Mouse (Mus musculus) stomach, postnatal 0 days (tissue): Measurements from ENCODE around the gene Cep162. TPM values are rescaled to one million over a fixed set of nuclear protein-coding genes. Genes with fewer than 3 reads are reported as not detected.

ENCODE experiments used
- ATAC-seq: fragments of 200-750 bp; cut with Nextera tagmentation; 2 replicates; pipeline ENCODE4 v1.8.0; 2017; ENCODE audit not compliant: low FRiP score, low TSS enrichment
- DNase-seq: peaks from one replicate; pipeline ENCODE4 v3.0.0-alpha.2; 2016; ENCODE audit warnings: low spot score
- H3K27ac ChIP-seq: fragments of 300-500 bp; sonication (generic); replicated peaks from 2 replicates; pipeline ENCODE4 v1.5.1; 2014; ENCODE audit warnings: mild to moderate bottlenecking, control low read depth
- H3K27me3 ChIP-seq: fragments of 300-500 bp; sonication (generic); 2 replicates; pipeline ENCODE4 v1.6.1; 2014; ENCODE audit warnings: low read length; ENCODE audit not compliant: control insufficient read depth, insufficient read depth
- H3K36me3 ChIP-seq: fragments of 300-500 bp; sonication (generic); 2 replicates; pipeline ENCODE4 v1.6.1; 2014; ENCODE audit warnings: low read length, mixed read lengths; ENCODE audit not compliant: control insufficient read depth, insufficient read depth
- H3K4me1 ChIP-seq: fragments of 300-500 bp; sonication (generic); replicated peaks from 2 replicates; pipeline ENCODE4 v1.6.1; 2014; ENCODE audit warnings: antibody characterized with exemption; ENCODE audit not compliant: control insufficient read depth, insufficient read depth
- H3K4me2 ChIP-seq: fragments of 300-500 bp; sonication (generic); replicated peaks from 2 replicates; pipeline ENCODE4 v1.6.1; 2014; ENCODE audit warnings: low read depth, mild to moderate bottlenecking, control low read depth, moderate library complexity
- H3K4me3 ChIP-seq: fragments of 300-500 bp; sonication (generic); 2 replicates; pipeline ENCODE4 v1.5.1; 2014; ENCODE audit warnings: low read depth, low read length, control low read depth
- H3K9ac ChIP-seq: fragments of 300-500 bp; sonication (generic); 2 replicates; pipeline ENCODE4 v1.6.1; 2014; ENCODE audit warnings: mild to moderate bottlenecking, low read length, control low read depth, mixed read lengths
- H3K9me3 ChIP-seq: fragments of 300-500 bp; sonication (generic); 2 replicates; pipeline ENCODE4 v1.6.1; 2016; ENCODE audit warnings: low read length; ENCODE audit not compliant: control insufficient read depth
- CTCF ChIP-seq: IDR thresholded peaks from 2 replicates; pipeline ENCODE4 v1.5.1; 2016; ENCODE audit warnings: antibody characterized with exemption, low read depth, mild to moderate bottlenecking, moderate library complexity
- EP300 ChIP-seq: optimal IDR thresholded peaks from 2 replicates; pipeline ENCODE3; 2016; ENCODE audit warnings: antibody characterized with exemption
- WGBS: fragments of 180-500 bp; shearing (Covaris S2); extraction: QIAGEN DNeasy Blood & Tissue Kit; methylation state at CpG from one replicate; pipeline ENCODE4 v1.1.7; 2014; 5-methylcytosine and 5-hydroxymethylcytosine counted together
- polyA plus RNA-seq: library from polyadenylated mRNA; unstranded; fragments of >200 nt; fragmentation: Nextera tagmentation; extraction: Ambion mirVana; gene quantifications from 2 replicates; pipeline ENCODE4 v1.2.1, GENCODE M21; 2015

Gene Cep162
- 1.6 and 1.8 TPM in 2 replicates for polyA plus RNA-seq

DNA sequence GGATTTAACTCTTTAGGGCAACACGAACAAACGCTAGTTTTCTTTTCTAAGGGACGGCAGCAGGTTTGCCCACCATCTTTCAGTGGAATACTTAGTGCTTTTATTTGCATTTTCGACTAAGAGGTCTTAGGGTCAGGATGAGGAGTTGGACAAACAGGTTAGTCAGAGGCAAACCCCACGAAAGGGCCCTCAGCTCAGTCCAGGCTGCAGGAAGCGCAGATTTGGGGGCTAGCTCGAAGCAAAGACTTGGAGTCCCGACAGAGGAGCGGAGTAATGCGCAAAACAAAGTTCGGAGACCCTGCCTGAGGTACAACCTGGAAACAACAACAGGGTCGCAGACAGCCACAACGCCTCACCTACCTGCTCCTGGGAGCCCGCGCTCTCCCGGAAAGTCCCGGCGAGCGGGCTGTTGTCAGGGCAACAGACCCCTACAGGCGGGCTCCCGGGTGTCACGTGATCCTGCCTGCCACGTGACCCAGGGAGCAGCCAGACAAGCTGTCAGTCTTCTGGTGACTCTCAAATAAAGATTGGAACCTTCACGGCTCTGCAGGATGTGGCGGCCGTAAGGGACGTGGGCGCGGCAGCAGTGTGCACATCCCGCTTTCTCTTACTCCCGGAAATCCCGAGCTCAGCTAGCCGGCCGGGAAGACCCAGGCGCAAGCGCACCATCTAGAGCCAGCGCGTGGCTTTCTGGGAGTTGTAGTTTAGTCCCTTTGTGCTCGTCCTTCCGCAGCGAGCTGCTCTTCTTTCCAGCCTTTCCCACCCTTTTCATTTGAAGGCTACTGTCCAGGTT is at the start of gene Cep162:
Gene Cep162, minus strand, starts transcription at position 634 of the 793 bp plus-strand sequence.
- peak within 1 kb of the TSS; percentile 80 for H3K4me2 ChIP-seq
- ATAC-seq, result peak; percentile 99
- peak; percentile 86 for DNase-seq
- peak within 1 kb of the TSS; percentile 66 for H3K9ac ChIP-seq
- no peak within 1 kb of the TSS for H3K27ac ChIP-seq
- no peaks in the 10 kb centered on the region for H3K36me3 ChIP-seq
- no peak for TF ChIP-seq EP300
- TF ChIP-seq CTCF, result no peak
- H3K9me3 ChIP-seq, result no peaks in the 10 kb centered on the region
- peak within 1 kb of the TSS; percentile 64 for H3K4me3 ChIP-seq
- no peaks in the 10 kb centered on the region for H3K27me3 ChIP-seq
- WGBS, result under 1% methylated on average over 41 of the region's 41 CpGs
- no peaks in the 10 kb centered on the region for H3K4me1 ChIP-seq

GRCm38 (mm10) chr9:87303196-87303595 is 47.9 kb upstream of the Cep162 start:
- H3K4me1 ChIP-seq, result no peaks in the 10 kb centered on the region
- no peak overlapping the region for H3K27ac ChIP-seq
- no peaks in the 10 kb centered on the region for H3K27me3 ChIP-seq
- no peak for ATAC-seq
- DNase-seq, result no peak
- H3K36me3 ChIP-seq, result no peaks in the 10 kb centered on the region
- TF ChIP-seq CTCF, result no peak
- TF ChIP-seq EP300, result no peak
- no peak overlapping the region for H3K4me3 ChIP-seq
- no peak overlapping the region for H3K4me2 ChIP-seq
- no peak overlapping the region for H3K9ac ChIP-seq
- H3K9me3 ChIP-seq, result no peaks in the 10 kb centered on the region

- H3K4me3 ChIP-seq, result no peak overlapping the region
- no peak overlapping the region for H3K27ac ChIP-seq
- H3K27me3 ChIP-seq, result no peaks in the 10 kb centered on the region
- WGBS, result 42% methylated on average over 12 of the region's 12 CpGs
- DNase-seq (no peak), ATAC-seq (no peak)
- TF ChIP-seq CTCF (no peak), EP300 (no peak)
- no peaks in the 10 kb centered on the region for H3K4me1 ChIP-seq
- no peak overlapping the region for H3K9ac ChIP-seq
- H3K9me3 ChIP-seq, result no peaks in the 10 kb centered on the region
- H3K4me2 ChIP-seq, result no peak overlapping the region
- H3K36me3 ChIP-seq, result no peaks in the 10 kb centered on the region
Observed at GRCm38 (mm10) chr9:87298900-87299299, 43.6 kb upstream of the Cep162 start.

DNA sequence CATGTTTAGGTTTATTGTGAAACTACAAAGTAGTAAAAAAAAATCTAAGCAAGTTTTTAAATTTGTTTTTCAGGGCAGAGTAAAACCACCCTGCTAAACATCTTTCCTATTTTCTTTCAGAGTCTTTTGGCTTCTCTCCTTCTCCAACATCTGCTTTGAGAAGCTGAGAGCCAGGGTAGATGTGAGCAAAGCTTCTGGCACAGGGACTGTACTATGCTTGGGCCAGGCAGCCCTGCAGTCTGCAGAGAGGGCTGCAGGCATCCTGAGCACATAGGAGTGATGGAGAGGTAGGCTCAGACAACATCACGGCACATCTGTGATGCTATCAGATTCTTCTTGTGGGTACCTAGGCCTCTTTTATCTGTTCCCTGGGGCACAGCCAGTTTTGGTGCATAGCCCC is 42.2 kb upstream of the Cep162 start:
- H3K9ac ChIP-seq, result no peak overlapping the region
- TF ChIP-seq CTCF (no peak), EP300 (no peak)
- no peaks in the 10 kb centered on the region for H3K36me3 ChIP-seq
- DNase-seq, result no peak
- no peak overlapping the region for H3K4me2 ChIP-seq
- ATAC-seq, result no peak
- H3K4me3 ChIP-seq, result no peak overlapping the region
- WGBS, result 52% methylated on average over 1 of the region's 1 CpGs
- no peaks in the 10 kb centered on the region for H3K4me1 ChIP-seq
- H3K27me3 ChIP-seq, result no peaks in the 10 kb centered on the region
- no peaks in the 10 kb centered on the region for H3K9me3 ChIP-seq
- no peak overlapping the region for H3K27ac ChIP-seq

GRCm38 (mm10) chr9:87255696-87256030 is 327 bp upstream of the Cep162 start:
- H3K4me1 ChIP-seq, result no peaks in the 10 kb centered on the region
- H3K36me3 ChIP-seq, result no peaks in the 10 kb centered on the region
- WGBS, result 15% methylated on average over 6 of the region's 6 CpGs
- ATAC-seq, result peak; percentile 83
- H3K9me3 ChIP-seq, result no peaks in the 10 kb centered on the region
- H3K4me3 ChIP-seq, result peak overlapping the region; percentile 64
- peak overlapping the region; percentile 80 for H3K4me2 ChIP-seq
- no peak overlapping the region for H3K9ac ChIP-seq
- no peak for DNase-seq
- no peak for TF ChIP-seq EP300
- peak; percentile 75 for TF ChIP-seq CTCF
- no peaks in the 10 kb centered on the region for H3K27me3 ChIP-seq
- no peak overlapping the region for H3K27ac ChIP-seq

DNA sequence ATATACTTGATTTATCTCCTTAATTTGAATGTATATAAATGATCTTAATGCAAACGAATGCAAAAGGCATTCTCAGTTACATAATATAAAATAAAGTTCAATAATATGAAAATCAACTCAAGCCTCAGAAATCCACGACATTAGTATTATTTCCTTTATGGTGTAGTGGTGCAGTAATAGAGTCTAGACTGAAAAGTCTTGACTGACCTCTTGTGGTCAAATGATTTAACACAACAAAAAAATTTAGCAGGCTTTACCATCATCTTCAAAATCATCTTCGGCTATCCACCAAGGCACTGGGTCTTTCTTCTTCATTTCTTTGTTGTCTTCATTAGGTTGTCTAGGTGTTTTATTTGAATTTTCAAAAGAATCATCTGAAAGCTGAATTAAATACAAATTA is 7.2 kb downstream of the Cep162 start:
- Histone ChIP-seq H3K4me2 (no peak overlapping the region), H3K27me3 (no peaks in the 10 kb centered on the region), H3K36me3 (no peaks in the 10 kb centered on the region; the same call in 1 of the 2 replicates), H3K27ac (no peak overlapping the region), H3K9ac (no peak overlapping the region), H3K4me1 (no peaks in the 10 kb centered on the region), H3K4me3 (no peak overlapping the region), H3K9me3 (no peaks in the 10 kb centered on the region)
- TF ChIP-seq CTCF (peak; percentile 79), EP300 (no peak)
- DNase-seq (no peak), ATAC-seq (no peak)
- 37% methylated on average over 3 of the region's 3 CpGs for WGBS
